Mouse (Mus musculus) heart, embryonic 14.5 days (tissue): ENCODE measurements around the gene Lrrc15. TPM values are rescaled to one million over a fixed set of nuclear protein-coding genes. Genes with fewer than 3 reads are reported as not detected.

Experiments used
- ATAC-seq: fragments of 200-750 bp; cut with Nextera tagmentation; 2 replicates; pipeline ENCODE4 v1.8.0; 2017; ENCODE audit warnings: low read depth, moderate TSS enrichment; ENCODE audit not compliant: insufficient number of reproducible peaks, insufficient read depth, low FRiP score
- H3K27ac ChIP-seq, 2 experiments: fragments of 200-500 bp in 1 of 2; fragments of 300-500 bp in 1 of 2; sonication (generic) in 1 of 2; replicated peaks in 1 of 2; 2 replicates each; pipeline ENCODE4 v1.5.1; 2012 to 2014; ENCODE audit warnings: low read depth in 2 of 2, low read length in 2 of 2, control low read depth in 1 of 2, mild to moderate bottlenecking in 1 of 2, mixed read lengths in 1 of 2; ENCODE audit not compliant: control insufficient read depth in 1 of 2, insufficient read depth in 1 of 2
- H3K27me3 ChIP-seq: fragments of 300-500 bp; sonication (generic); 2 replicates; pipeline ENCODE4 v1.6.1; 2014; ENCODE audit warnings: mild to moderate bottlenecking, low read length, control low read depth; ENCODE audit not compliant: control insufficient read depth, insufficient read depth
- H3K36me3 ChIP-seq: fragments of 300-500 bp; sonication (generic); 2 replicates; pipeline ENCODE4 v1.6.1; 2014; ENCODE audit warnings: mild to moderate bottlenecking, control low read depth, low read length, mixed read lengths; ENCODE audit not compliant: control insufficient read depth, insufficient read depth
- H3K4me1 ChIP-seq, 2 experiments: fragments of 200-500 bp in 1 of 2; fragments of 300-500 bp in 1 of 2; sonication (generic) in 1 of 2; 2 replicates each; pipeline ENCODE4 v1.6.1; 2012 to 2014; ENCODE audit warnings: low read length in 2 of 2, control low read depth in 1 of 2, mixed read lengths in 1 of 2; ENCODE audit not compliant: control insufficient read depth in 2 of 2, insufficient read depth in 2 of 2
- H3K4me2 ChIP-seq: fragments of 300-500 bp; sonication (generic); 2 replicates; pipeline ENCODE4 v1.6.1; 2014; ENCODE audit warnings: mild to moderate bottlenecking, low read length
- H3K4me3 ChIP-seq, 2 experiments: fragments of 200-500 bp in 1 of 2; fragments of 300-500 bp in 1 of 2; sonication (generic) in 1 of 2; 2 replicates each; pipeline ENCODE4 v1.5.1; 2012 to 2014; ENCODE audit warnings: low read length in 2 of 2, mild to moderate bottlenecking in 2 of 2, control low read depth in 1 of 2, low read depth in 1 of 2, moderate library complexity in 1 of 2; ENCODE audit not compliant: control insufficient read depth in 1 of 2, insufficient read depth in 1 of 2
- H3K9ac ChIP-seq: fragments of 300-500 bp; sonication (generic); 2 replicates; pipeline ENCODE4 v1.6.1; 2014; ENCODE audit warnings: mild to moderate bottlenecking, low read length
- H3K9me3 ChIP-seq: fragments of 300-500 bp; sonication (generic); 2 replicates; pipeline ENCODE4 v1.6.1; 2016; ENCODE audit warnings: low read length, control low read depth; ENCODE audit not compliant: control insufficient read depth
- WGBS: fragments of 180-500 bp; shearing (Covaris S2); extraction: QIAGEN DNeasy Blood & Tissue Kit; methylation state at CpG from one replicate; pipeline ENCODE4 v1.1.7; 2014; 5-methylcytosine and 5-hydroxymethylcytosine counted together
- polyA plus RNA-seq: library from polyadenylated mRNA; unstranded; fragments of >200 nt; fragmentation: Nextera tagmentation; extraction: Ambion mirVana; gene quantifications from 2 replicates; pipeline ENCODE4 v1.2.1, GENCODE M21; 2014

Lrrc15 gene
- polyA plus RNA-seq, 1 experiment from 2014 or later: 0.19 TPM

DNA sequence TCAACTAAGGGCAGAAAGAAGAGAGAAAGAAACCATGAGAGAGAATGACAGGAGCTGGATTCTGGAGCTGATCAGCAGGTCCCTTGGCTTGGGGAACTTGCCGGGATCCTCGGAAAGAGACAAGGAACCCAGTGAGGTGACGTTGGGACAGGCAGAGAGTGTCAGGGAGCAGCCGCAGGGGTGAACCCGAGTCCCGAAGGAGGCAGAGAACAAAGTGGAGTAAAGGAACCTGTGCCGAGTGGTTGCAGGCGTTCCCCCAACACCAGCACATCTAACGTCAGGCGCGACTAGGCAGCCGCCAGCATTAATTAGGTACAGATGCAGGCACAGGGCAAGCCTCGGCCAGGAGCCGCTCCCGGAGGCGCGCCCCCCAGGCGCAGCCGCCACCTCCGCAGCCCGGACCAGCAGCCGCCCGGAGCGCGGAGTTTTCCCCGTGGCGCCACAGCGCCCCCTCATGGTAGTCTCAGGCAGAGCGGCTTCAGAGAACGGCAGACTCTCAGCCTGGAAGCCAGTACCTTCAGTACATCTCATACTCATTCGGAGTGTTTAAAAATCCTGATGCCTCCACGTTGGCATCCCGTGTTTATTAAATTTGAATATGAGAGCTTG is 46.9 kb downstream of the Lrrc15 start:
- 1% methylated on average over 33 of the region's 33 CpGs for WGBS
- H3K4me3 ChIP-seq: peak overlapping the region; percentile 41 to 49
- peak overlapping the region; percentile 86 for H3K4me2 ChIP-seq
- peak; percentile 49 for ATAC-seq
- peaks cover 41% of the 10 kb centered on the region for H3K27me3 ChIP-seq
- H3K9ac ChIP-seq: peak overlapping the region; percentile 66
- peaks cover 5 to 16% of the 10 kb centered on the region in 2 experiments; a peak in 2 of 4 replicates for H3K4me1 ChIP-seq
- H3K27ac ChIP-seq: 0 out of 4 replicates have a peak overlapping the region, but pooled peaks of 1 of the 2 experiments have one; percentile 14
- H3K36me3 ChIP-seq: no peaks in the 10 kb centered on the region
- H3K9me3 ChIP-seq: no peaks in the 10 kb centered on the region

GRCm38 (mm10) chr16:30235577-30235976 is 47.5 kb downstream of the Lrrc15 start:
- peaks cover 5 to 16% of the 10 kb centered on the region in 2 experiments; a peak in 2 of 4 replicates for H3K4me1 ChIP-seq
- H3K27me3 ChIP-seq: peaks cover 42% of the 10 kb centered on the region
- no peak overlapping the region for H3K9ac ChIP-seq
- no peak overlapping the region for H3K4me3 ChIP-seq
- no peaks in the 10 kb centered on the region for H3K36me3 ChIP-seq
- H3K27ac ChIP-seq: no peak overlapping the region
- ATAC-seq: no peak
- H3K4me2 ChIP-seq: peak overlapping the region; percentile 86
- H3K9me3 ChIP-seq: no peaks in the 10 kb centered on the region
- WGBS: 44% methylated on average over 2 of the region's 2 CpGs

GRCm38 (mm10) chr16:30234636-30235546 is 48.2 kb downstream of the Lrrc15 start:
- H3K27me3 ChIP-seq: peaks cover 45% of the 10 kb centered on the region
- no peak overlapping the region for H3K4me2 ChIP-seq
- WGBS: 56% methylated on average over 12 of the region's 12 CpGs
- H3K27ac ChIP-seq: no peak overlapping the region
- H3K4me1 ChIP-seq: peaks cover 5 to 16% of the 10 kb centered on the region in 2 experiments; a peak in 2 of 4 replicates
- no peak for ATAC-seq
- H3K9ac ChIP-seq: no peak overlapping the region
- no peaks in the 10 kb centered on the region for H3K9me3 ChIP-seq
- no peaks in the 10 kb centered on the region for H3K36me3 ChIP-seq
- no peak overlapping the region for H3K4me3 ChIP-seq

DNA sequence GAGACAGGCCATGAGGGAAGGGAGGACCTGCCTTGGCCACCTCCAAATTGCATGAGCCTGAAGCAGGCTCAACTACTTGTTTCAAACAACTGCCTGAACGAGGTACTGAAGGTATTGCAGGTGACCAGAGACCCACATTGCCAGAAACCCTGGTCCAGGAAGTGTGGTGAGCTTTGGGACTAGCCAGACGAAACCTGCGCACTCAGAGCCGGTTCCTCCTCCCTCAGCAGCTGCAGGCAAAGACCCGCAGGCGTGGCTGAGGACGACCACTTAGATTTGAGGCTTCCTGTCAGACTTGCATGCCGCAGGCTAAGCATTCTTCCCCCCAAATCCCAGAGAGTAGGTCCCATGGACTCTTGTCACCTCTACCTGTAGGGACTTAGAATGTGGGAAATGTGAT is 49.0 kb downstream of the Lrrc15 start:
- peaks cover 5 to 16% of the 10 kb centered on the region in 2 experiments; a peak in 2 of 4 replicates for H3K4me1 ChIP-seq
- H3K9ac ChIP-seq: no peak overlapping the region
- ATAC-seq: no peak
- no peaks in the 10 kb centered on the region for H3K36me3 ChIP-seq
- H3K9me3 ChIP-seq: no peaks in the 10 kb centered on the region
- no peak overlapping the region for H3K27ac ChIP-seq
- WGBS: 36% methylated on average over 8 of the region's 8 CpGs
- peaks cover 42% of the 10 kb centered on the region for H3K27me3 ChIP-seq
- no peak overlapping the region for H3K4me3 ChIP-seq
- H3K4me2 ChIP-seq: no peak overlapping the region

- no peaks in the 10 kb centered on the region for H3K36me3 ChIP-seq
- 36% methylated on average over 13 of the region's 13 CpGs for WGBS
- no peak for ATAC-seq
- H3K27me3 ChIP-seq: peaks cover 25% of the 10 kb centered on the region
- H3K27ac ChIP-seq: no peak overlapping the region
- peaks cover 5 to 16% of the 10 kb centered on the region in 2 experiments; a peak in 2 of 4 replicates for H3K4me1 ChIP-seq
- H3K9me3 ChIP-seq: no peaks in the 10 kb centered on the region
- H3K4me2 ChIP-seq: no peak overlapping the region
- H3K4me3 ChIP-seq: no peak overlapping the region
- H3K9ac ChIP-seq: no peak overlapping the region
Observed at GRCm38 (mm10) chr16:30231882-30232604, 51.0 kb downstream of the Lrrc15 start.

- H3K27me3 ChIP-seq: peaks cover 13% of the 10 kb centered on the region
- H3K9me3 ChIP-seq: no peaks in the 10 kb centered on the region
- ATAC-seq: no peak
- no peak overlapping the region for H3K9ac ChIP-seq
- H3K4me1 ChIP-seq: no peaks in the 10 kb centered on the region
- 35% methylated on average over 7 of the region's 7 CpGs for WGBS
- H3K36me3 ChIP-seq: no peaks in the 10 kb centered on the region
- H3K4me2 ChIP-seq: no peak overlapping the region
- H3K4me3 ChIP-seq: no peak overlapping the region
- no peak overlapping the region for H3K27ac ChIP-seq
Observed at GRCm38 (mm10) chr16:30227352-30227751, 55.7 kb downstream of the Lrrc15 start.

DNA sequence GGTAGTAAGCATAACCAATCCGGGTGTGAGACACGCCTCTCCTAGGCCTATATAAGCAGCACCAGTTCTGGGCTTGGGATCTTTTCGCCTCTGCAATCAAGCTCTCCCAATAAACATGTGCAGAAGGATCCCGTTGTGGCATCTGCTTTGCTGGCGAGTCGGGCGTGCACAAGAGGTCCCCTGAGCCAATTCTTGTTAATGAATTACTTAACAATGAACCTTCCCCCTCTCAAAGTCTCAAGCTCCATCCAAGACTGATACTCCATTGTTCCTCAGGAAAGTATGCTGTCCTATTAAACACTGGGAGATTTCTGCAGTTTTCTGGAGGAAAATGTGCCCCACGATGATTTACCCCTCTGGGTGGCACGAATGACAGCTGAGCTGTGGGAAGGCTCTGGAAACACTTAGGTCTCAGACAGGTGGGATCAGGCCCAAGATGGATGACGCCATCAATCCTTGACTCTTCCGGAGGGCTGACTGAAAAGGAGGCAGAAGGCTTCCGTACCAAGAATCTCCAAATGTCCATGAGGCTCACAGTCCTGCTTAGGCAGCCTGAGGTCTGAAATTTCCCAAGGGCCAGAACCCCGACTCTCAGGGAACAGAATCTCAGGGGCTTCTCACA is 61.8 kb downstream of the Lrrc15 start:
- Histone ChIP-seq H3K4me2 (no peak overlapping the region), H3K4me3 (no peak overlapping the region), H3K27me3 (no peaks in the 10 kb centered on the region; the same call in 1 of the 2 replicates), H3K36me3 (no peaks in the 10 kb centered on the region), H3K9ac (no peak overlapping the region), H3K27ac (no peak overlapping the region), H3K9me3 (no peaks in the 10 kb centered on the region), H3K4me1 (no peaks in the 10 kb centered on the region)
- WGBS: 80% methylated on average over 11 of the region's 13 CpGs
- no peak for ATAC-seq
